Mouse (Mus musculus) intestine, postnatal 0 days (tissue): ENCODE results near the gene Arid3b. TPM values are rescaled to one million over a fixed set of nuclear protein-coding genes. Genes with fewer than 3 reads are reported as not detected.

Experiments
- ATAC-seq: fragments of 200-750 bp; cut with Nextera tagmentation; 2 replicates; pipeline ENCODE4 v1.8.0; 2017; ENCODE audit warnings: mild to moderate bottlenecking, moderate TSS enrichment, moderate library complexity
- H3K27ac ChIP-seq: fragments of 300-500 bp; sonication (generic); 2 replicates; pipeline ENCODE4 v1.5.1; 2014; ENCODE audit warnings: mild to moderate bottlenecking, low read depth, low read length, moderate library complexity
- H3K27me3 ChIP-seq: fragments of 300-500 bp; sonication (generic); replicated peaks from 2 replicates; pipeline ENCODE4 v1.6.1; 2014; ENCODE audit warnings: low read length, mixed read lengths; ENCODE audit not compliant: control insufficient read depth, insufficient read depth
- H3K36me3 ChIP-seq: fragments of 300-500 bp; sonication (generic); 2 replicates; pipeline ENCODE4 v1.6.1; 2014; ENCODE audit warnings: mild to moderate bottlenecking, moderate library complexity; ENCODE audit not compliant: control insufficient read depth, insufficient read depth
- H3K4me1 ChIP-seq: fragments of 300-500 bp; sonication (generic); replicated peaks from 2 replicates; pipeline ENCODE4 v1.6.1; 2014; ENCODE audit warnings: antibody characterized with exemption, low read length, mixed read lengths; ENCODE audit not compliant: control insufficient read depth, insufficient read depth
- H3K4me2 ChIP-seq: fragments of 300-500 bp; sonication (generic); replicated peaks from 2 replicates; pipeline ENCODE4 v1.6.1; 2014; ENCODE audit warnings: low read depth, mild to moderate bottlenecking, moderate library complexity
- H3K4me3 ChIP-seq: fragments of 300-500 bp; sonication (generic); 2 replicates; pipeline ENCODE4 v1.5.1; 2014; ENCODE audit warnings: low read depth, low read length
- H3K9ac ChIP-seq: fragments of 300-500 bp; sonication (generic); 2 replicates; pipeline ENCODE4 v1.6.1; 2014; ENCODE audit warnings: mild to moderate bottlenecking, low read depth, low read length
- H3K9me3 ChIP-seq: fragments of 300-500 bp; sonication (generic); 2 replicates; pipeline ENCODE4 v1.6.1; 2016; ENCODE audit warnings: mixed run types; ENCODE audit not compliant: control insufficient read depth
- CTCF ChIP-seq: sonication (generic); IDR thresholded peaks from 2 replicates; pipeline ENCODE4 v1.5.1; 2016; ENCODE audit warnings: low read depth, mild to moderate bottlenecking, control low read depth, antibody characterized with exemption, moderate library complexity
- WGBS: fragments of 180-500 bp; shearing (Covaris S2); extraction: QIAGEN DNeasy Blood & Tissue Kit; methylation state at CpG from one replicate; pipeline ENCODE4 v1.1.7; 2014; 5-methylcytosine and 5-hydroxymethylcytosine counted together
- polyA plus RNA-seq: library from polyadenylated mRNA; unstranded; fragments of >200 nt; fragmentation: Nextera tagmentation; extraction: Ambion mirVana; gene quantifications from 2 replicates; pipeline ENCODE4 v1.2.1, GENCODE M21; 2015

Arid3b gene
- polyA plus RNA-seq, 1 experiment from 2014 or later = 5.2 TPM

GRCm38 (mm10) chr9:57800325-57800975 lies 36.1 kb downstream of the Arid3b start:
- Histone ChIP-seq H3K36me3 (peaks cover 23% of the 10 kb centered on the region), H3K4me3 (no peak overlapping the region), H3K4me1 (peaks cover 3% of the 10 kb centered on the region; the same call in 1 of the 2 replicates), H3K27me3 (no peaks in the 10 kb centered on the region), H3K9ac (no peak overlapping the region), H3K9me3 (no peaks in the 10 kb centered on the region), H3K27ac (no peak overlapping the region), H3K4me2 (no peak overlapping the region)
- no peak for ATAC-seq
- no peak for TF ChIP-seq CTCF
- WGBS = 76% methylated on average over 9 of the region's 9 CpGs

- no peak for TF ChIP-seq CTCF
- no peak for ATAC-seq
- H3K27ac ChIP-seq = no peak overlapping the region
Measured at GRCm38 (mm10) chr9:57798725-57799253, 37.8 kb downstream of the Arid3b start.

GRCm38 (mm10) chr9:57797456-57797855 lies 39.1 kb downstream of the Arid3b start:
- ATAC-seq = no peak
- Histone ChIP-seq H3K4me1 (no peaks in the 10 kb centered on the region), H3K4me2 (no peak overlapping the region), H3K27ac (no peak overlapping the region), H3K27me3 (no peaks in the 10 kb centered on the region), H3K4me3 (no peak overlapping the region), H3K9ac (no peak overlapping the region), H3K36me3 (peaks cover 42% of the 10 kb centered on the region), H3K9me3 (no peaks in the 10 kb centered on the region)
- WGBS = 77% methylated on average over 8 of the region's 8 CpGs
- TF ChIP-seq CTCF = no peak

More at GRCm38 (mm10) chr9:57798725-57799253, 37.8 kb downstream of the Arid3b start:
- 33% methylated on average over 10 of the region's 10 CpGs for WGBS
- H3K36me3 ChIP-seq = peaks cover 31% of the 10 kb centered on the region
- H3K4me2 ChIP-seq = no peak overlapping the region
- no peak overlapping the region for H3K4me3 ChIP-seq
- no peaks in the 10 kb centered on the region for H3K27me3 ChIP-seq
- peaks cover 3% of the 10 kb centered on the region; the same call in 1 of the 2 replicates for H3K4me1 ChIP-seq
- no peak overlapping the region for H3K9ac ChIP-seq
- no peaks in the 10 kb centered on the region for H3K9me3 ChIP-seq

GRCm38 (mm10) chr9:57789733-57790132 lies 46.9 kb downstream of the Arid3b start:
- no peak overlapping the region for H3K27ac ChIP-seq
- H3K36me3 ChIP-seq = peaks cover 34% of the 10 kb centered on the region; the same call in 1 of the 2 replicates
- WGBS = 90% methylated on average over 3 of the region's 3 CpGs
- H3K9ac ChIP-seq = no peak overlapping the region
- no peaks in the 10 kb centered on the region for H3K9me3 ChIP-seq
- H3K4me2 ChIP-seq = no peak overlapping the region
- TF ChIP-seq CTCF = no peak
- no peaks in the 10 kb centered on the region for H3K4me1 ChIP-seq
- no peak for ATAC-seq
- H3K27me3 ChIP-seq = no peaks in the 10 kb centered on the region
- no peak overlapping the region for H3K4me3 ChIP-seq

- ATAC-seq = no peak
- Histone ChIP-seq H3K4me2 (no peak overlapping the region), H3K9me3 (no peaks in the 10 kb centered on the region), H3K27ac (no peak overlapping the region), H3K4me3 (no peak overlapping the region), H3K27me3 (no peaks in the 10 kb centered on the region), H3K4me1 (no peaks in the 10 kb centered on the region), H3K9ac (no peak overlapping the region), H3K36me3 (no peaks in the 10 kb centered on the region)
- WGBS = 89% methylated on average over 3 of the region's 3 CpGs
- no peak for TF ChIP-seq CTCF
Measured at GRCm38 (mm10) chr9:57782656-57783055, 53.9 kb downstream of the Arid3b start.

GRCm38 (mm10) chr9:57775736-57776135 lies 60.9 kb downstream of the Arid3b start:
- ATAC-seq = no peak
- H3K4me2 ChIP-seq = no peak overlapping the region
- no peak overlapping the region for H3K4me3 ChIP-seq
- H3K36me3 ChIP-seq = no peaks in the 10 kb centered on the region
- H3K9me3 ChIP-seq = no peaks in the 10 kb centered on the region
- TF ChIP-seq CTCF = no peak
- no peak overlapping the region for H3K9ac ChIP-seq
- H3K27me3 ChIP-seq = no peaks in the 10 kb centered on the region
- 68% methylated on average over 4 of the region's 4 CpGs for WGBS
- H3K4me1 ChIP-seq = no peaks in the 10 kb centered on the region
- H3K27ac ChIP-seq = no peak overlapping the region
